In genomic region chr4:129640638-129641467, GRCm38 (mm10) we compare ENCODE assay signal across 8 mouse cellular contexts. TPM values are rescaled to one million over a fixed set of nuclear protein-coding genes. Genes with fewer than 3 reads are reported as not detected.
DNase-seq lines count a peak whose midpoint lies in the region; ATAC-seq and TF ChIP-seq lines count a peak whose summit lies in the region.

Gene Txlna (minus strand): TSS chr4:129641065.

- H3K9me3 ChIP-seq in hindbrain, postnatal 0 days (ENCODE audit: low read length) = no peaks in the 10 kb centered on the region

- peak within 1 kb of the TSS; percentile 76 for H3K9ac ChIP-seq in hindbrain, postnatal 0 days (replicated peaks; ENCODE audit: low read length)

- peak within 1 kb of the TSS; percentile 84 for H3K4me3 ChIP-seq in gastrocnemius, adult 2 months
- peak within 1 kb of the TSS; percentile 64 for H3K4me3 ChIP-seq in hindbrain, postnatal 0 days (ENCODE audit: low read length)
- peak within 1 kb of the TSS; percentile 70 for H3K4me3 ChIP-seq in left cerebral cortex, adult 2 months

- H3K36me3 ChIP-seq in hindbrain, postnatal 0 days (ENCODE audit: insufficient read depth, low read length) = peaks cover 31% of the 10 kb centered on the region

- WGBS in hindbrain, postnatal 0 days = under 1% methylated on average over 60 of the region's 60 CpGs

- peaks cover 15% of the 10 kb centered on the region for H3K4me1 ChIP-seq in hindbrain, postnatal 0 days (ENCODE audit: insufficient read depth, low read length)

- intact Hi-C loops in gastrocnemius, adult 2 months (cut with DNase I) = loop anchor here (1.0 to 2.0 kb wide), 2 partner anchors 16 to 41 kb away; partner anchors contain the start of genes Eif3i and Tmem234
- intact Hi-C loops in left cerebral cortex, adult 2 months (cut with DNase I) = loop anchor here (1.0 to 2.0 kb wide), 2 partner anchors 16 to 31 kb away; partner anchors contain the start of gene Kpna6

- no peaks in the 10 kb centered on the region for H3K27me3 ChIP-seq in hindbrain, postnatal 0 days (ENCODE audit: insufficient read depth, low read length)

- peak within 1 kb of the TSS; percentile 96 for H3K27ac ChIP-seq in gastrocnemius, adult 2 months
- peak within 1 kb of the TSS; percentile 91 for H3K27ac ChIP-seq in hindbrain, postnatal 0 days
- H3K27ac ChIP-seq in left cerebral cortex, adult 2 months = peak within 1 kb of the TSS; percentile 96

- DNase-seq in ZHBTc4 (ENCODE audit: low read depth, low spot score) = peak; percentile 99
- DNase-seq in gastrocnemius, adult 2 months = peak; percentile 97
- DNase-seq in hindbrain, postnatal 0 days (ENCODE audit: low spot score) = peak; percentile 99
- DNase-seq in left cerebral cortex, adult 2 months (ENCODE audit: extremely low spot score in 1 of 2, low spot score in 2 of 2) = peak; percentile 96 to 97
- DNase-seq in right cerebral cortex, adult 2 months (ENCODE audit: low spot score in 2 of 2) = peak; percentile 98
- DNase-seq in urinary bladder, postnatal 14 days (ENCODE audit: low spot score) = peak; percentile 97

- TF ChIP-seq CTCF in gastrocnemius, adult 2 months (IDR thresholded peaks at IDR 0.05) = no peak
- TF ChIP-seq CTCF in hindbrain, postnatal 0 days (IDR thresholded peaks at IDR 0.05; ENCODE audit: low read depth) = no peak
- no peak for TF ChIP-seq CTCF in left cerebral cortex, adult 2 months (IDR thresholded peaks at IDR 0.05)

- peak within 1 kb of the TSS; percentile 72 for H3K4me2 ChIP-seq in hindbrain, postnatal 0 days (ENCODE audit: low read depth, low read length)

- ATAC-seq in common myeloid progenitor, adult 5-6 weeks (replicated peaks; ENCODE audit: low read depth, poor library complexity, severe bottlenecking) = peak; percentile 87
- peak; percentile 95 for ATAC-seq in hindbrain, postnatal 0 days
- ATAC-seq in megakaryocyte, adult 5-6 weeks (ENCODE audit: poor library complexity, severe bottlenecking) = peak; percentile 94

RNA-seq across cellular contexts. Expression of gene Txlna, which starts in this region (rescaled TPM):
- total RNA-seq in common myeloid progenitor, adult 5-6 weeks (2017) = 112 and 134 TPM in 2 replicates
- 10 to 100 TPM; 19.7 to 21.1 TPM for total RNA-seq in gastrocnemius, adult 2 months (2021)
- 31.6 and 32.2 TPM in 2 replicates for total RNA-seq in hindbrain, postnatal 0 days (2014; rRNA removed)
- polyA plus RNA-seq in hindbrain, postnatal 0 days (2015; fragmentation: Nextera tagmentation; extraction: Ambion mirVana) = 29.3 and 29.5 TPM in 2 replicates
- total RNA-seq in left cerebral cortex, adult 2 months (2021) = 10 to 100 TPM; 42.1 to 52.1 TPM
- 14.6 and 16.3 TPM in 2 replicates for total RNA-seq in megakaryocyte, adult 5-6 weeks (2015)
- total RNA-seq in megakaryocyte, adult 5-6 weeks (2017) = 55.8 and 68.1 TPM in 2 replicates

Comparison
In these comparisons a context has a peak if more than half of its experiments do, and no peak if none do; other contexts are left out.
1. Peak in every context shown above with its lines: DNase-seq, ATAC-seq, H3K4me3 ChIP-seq and H3K27ac ChIP-seq.